Mouse (Mus musculus): ENCODE results near the gene Gab2.

Gene Gab2

GRCm38 (mm10) chr7:97347464-97347863, 266.1 kb downstream of the Gab2 start:
- DNase-seq: peak in 1 of 2 experiments; percentile 3

DNA sequence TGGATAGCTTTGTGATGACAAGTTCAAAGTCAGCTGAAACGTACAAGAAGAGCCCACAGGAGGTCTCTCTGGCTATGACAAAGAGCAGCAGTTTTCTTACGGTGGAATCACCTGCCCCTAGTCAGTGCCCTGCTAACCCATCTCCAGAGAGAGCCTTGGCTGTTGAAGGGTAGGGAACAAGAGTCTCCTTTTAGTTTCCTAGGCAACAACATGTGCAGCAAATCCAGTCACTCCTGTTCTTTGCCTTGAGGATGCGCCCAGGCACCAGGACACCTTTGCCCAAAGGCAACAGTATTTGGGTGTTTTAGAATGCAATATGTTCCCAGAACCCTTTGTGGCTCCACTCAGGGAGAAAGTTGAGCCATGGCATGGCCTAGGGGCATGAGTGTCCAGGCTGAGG, 266.9 kb downstream of the Gab2 start:
- DNase-seq: no peak

DNA sequence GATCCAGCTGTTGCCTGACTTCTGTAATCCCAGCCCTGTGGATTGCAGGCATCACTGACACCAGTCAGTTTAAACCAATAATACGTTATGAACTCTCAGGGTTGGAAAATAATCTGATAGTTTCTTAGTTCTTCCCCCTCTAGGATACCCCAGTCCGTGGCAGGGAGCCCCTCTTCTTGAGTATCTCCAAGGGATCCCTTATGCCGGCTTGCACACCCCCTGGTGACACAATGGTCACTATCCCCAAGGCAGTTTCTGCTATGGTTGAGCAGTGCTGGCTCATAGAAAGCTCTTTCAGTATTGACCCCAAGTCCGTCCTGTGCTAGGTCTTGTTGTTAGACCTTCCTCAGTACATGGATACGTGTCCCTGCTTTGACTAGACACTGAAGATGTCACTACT, 267.4 kb downstream of the Gab2 start:
- DNase-seq: no peak

DNA sequence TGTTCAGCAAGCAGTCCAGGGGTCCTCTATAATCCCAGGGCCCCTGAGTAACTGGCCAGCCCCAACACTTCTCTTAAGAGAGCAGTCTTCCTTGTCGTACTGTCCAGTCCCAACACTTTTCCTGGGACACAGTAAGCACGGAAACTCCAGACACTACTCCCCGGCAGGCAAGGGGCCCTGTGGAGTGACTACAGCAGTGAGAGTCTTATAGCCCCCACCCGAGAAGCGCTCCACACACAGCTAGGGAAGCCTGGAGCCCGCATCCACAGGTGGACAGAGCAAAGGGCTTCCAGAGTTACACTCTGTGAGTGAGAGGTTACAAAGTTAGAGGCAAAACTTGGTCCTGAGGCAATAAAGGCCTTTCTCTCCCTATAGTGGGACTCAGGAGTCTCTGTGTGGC, 268.1 kb downstream of the Gab2 start:
- no peak for DNase-seq

DNA sequence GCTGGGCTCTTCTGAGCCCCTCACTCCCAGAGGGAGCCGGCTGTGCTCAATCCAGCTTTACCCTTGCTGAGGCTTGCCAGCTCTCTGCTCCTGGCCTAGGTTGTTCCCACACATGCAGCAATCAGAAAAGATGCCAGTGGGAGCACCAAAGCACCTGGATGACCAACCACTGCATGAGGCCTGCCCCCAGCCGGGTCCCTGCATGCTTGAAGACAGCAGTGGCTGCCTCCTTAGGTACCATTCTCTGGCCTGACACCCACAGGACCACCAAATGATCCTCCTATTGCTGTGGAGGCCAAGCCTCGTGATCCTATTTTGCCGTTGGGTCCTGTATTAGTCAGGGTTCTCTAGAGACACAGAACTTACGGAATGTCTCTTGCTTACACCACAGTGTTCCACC, 269.5 kb downstream of the Gab2 start:
- DNase-seq: no peak

GRCm38 (mm10) chr7:97351792-97352513, 270.6 kb downstream of the Gab2 start:
- no peak for DNase-seq

- DNase-seq: no peak
These were observed 272.0 kb downstream of the Gab2 start for GRCm38 (mm10) chr7:97353356-97353755.

GRCm38 (mm10) chr7:97355068-97355841, 273.9 kb downstream of the Gab2 start:
- DNase-seq: no peak

- no peak for DNase-seq
These were observed 274.9 kb downstream of the Gab2 start for GRCm38 (mm10) chr7:97356253-97356652.

- no peak for DNase-seq
These were observed 275.5 kb downstream of the Gab2 start for GRCm38 (mm10) chr7:97356875-97357276.

GRCm38 (mm10) chr7:97357840-97358239, 276.5 kb downstream of the Gab2 start:
- DNase-seq: no peak

DNA sequence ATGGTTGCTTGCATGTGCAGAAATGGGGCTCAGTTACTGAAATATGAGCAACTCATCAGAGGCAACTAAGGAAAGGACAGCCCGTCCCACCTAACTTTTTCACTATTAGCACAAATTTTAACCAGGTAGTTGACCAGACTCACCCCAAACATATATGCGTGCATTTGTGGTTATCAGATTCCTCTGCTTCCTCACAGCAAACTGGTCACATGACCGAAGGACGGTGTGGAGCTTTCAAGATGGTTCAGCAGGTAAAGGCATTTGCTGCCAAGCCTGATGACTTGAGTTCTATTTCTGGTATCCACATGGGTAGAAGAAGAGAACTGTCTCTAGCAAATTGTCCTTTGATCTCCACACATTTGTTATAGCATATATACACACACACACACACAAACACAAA, 277.0 kb downstream of the Gab2 start:
- no peak for DNase-seq

All from cerebellum, adult 18-20 months (tissue).